Mouse (Mus musculus) MEL (cell line): Measurements from ENCODE around the gene Hdac1. TPM values are rescaled to one million over a fixed set of nuclear protein-coding genes. Genes with fewer than 3 reads are reported as not detected.
A peak's percentile ranks its signal among the peaks of the same experiment; 100 is the strongest.

Experiments
- DNase-seq: peaks from one replicate; pipeline ENCODE4 v3.0.0; 2011; ENCODE audit warnings: low read depth, low spot score
- H3K27ac ChIP-seq: 2 replicates; pipeline ENCODE4 v1.5.1; 2012; ENCODE audit warnings: low read depth, mild to moderate bottlenecking, control low read depth, low read length, moderate library complexity; ENCODE audit not compliant: control insufficient read depth
- H3K27me3 ChIP-seq, 2 experiments: fragments of 150-350 bp in 1 of 2; sonication (generic) in 1 of 2; 2 replicates each; pipeline ENCODE4 v1.6.1; 2012; ENCODE audit warnings: low read length in 2 of 2, mild to moderate bottlenecking in 2 of 2, improper control_type of control experiment in 1 of 2, moderate library complexity in 1 of 2; ENCODE audit not compliant: insufficient read depth in 2 of 2, control insufficient read depth in 1 of 2
- H3K36me3 ChIP-seq, 2 experiments: 2 replicates each; pipeline ENCODE4 v1.6.1; 2012 to 2014; ENCODE audit warnings: low read length in 2 of 2, improper control_type of control experiment in 1 of 2, inconsistent platforms in 1 of 2, mild to moderate bottlenecking in 1 of 2; ENCODE audit not compliant: insufficient read depth in 2 of 2, control insufficient read depth in 1 of 2
- H3K4me1 ChIP-seq, 2 experiments: fragments of 150-350 bp in 1 of 2; sonication (generic) in 1 of 2; 2 replicates each; pipeline ENCODE4 v1.6.1; 2012; ENCODE audit warnings: low read length in 2 of 2, improper control_type of control experiment in 1 of 2, mild to moderate bottlenecking in 1 of 2; ENCODE audit not compliant: insufficient read depth in 2 of 2, control insufficient read depth in 1 of 2
- H3K4me3 ChIP-seq, 2 experiments: fragments of 150-350 bp in 1 of 2; sonication (generic) in 1 of 2; 2 replicates each; pipeline ENCODE4 v1.5.1; 2012; ENCODE audit warnings: low read depth in 2 of 2, low read length in 2 of 2, mild to moderate bottlenecking in 2 of 2, moderate library complexity in 2 of 2, control low read depth in 1 of 2, improper control_type of control experiment in 1 of 2; ENCODE audit not compliant: control insufficient read depth in 1 of 2, insufficient read depth in 1 of 2
- H3K79me2 ChIP-seq: 2 replicates; pipeline ENCODE4 v1.6.1; 2012; ENCODE audit warnings: mild to moderate bottlenecking, low read length, moderate library complexity; ENCODE audit not compliant: control insufficient read depth, poor library complexity, insufficient read depth
- H3K9ac ChIP-seq: 2 replicates; pipeline ENCODE4 v1.6.1; 2012; ENCODE audit warnings: low read depth, mild to moderate bottlenecking, control low read depth, low read length, moderate library complexity; ENCODE audit not compliant: control insufficient read depth, poor library complexity, severe bottlenecking
- H3K9me3 ChIP-seq: fragments of 150-350 bp; sonication (generic); replicated peaks from 2 replicates; pipeline ENCODE4 v1.6.1; 2012; ENCODE audit warnings: mild to moderate bottlenecking, low read length, improper control_type of control experiment, moderate library complexity; ENCODE audit not compliant: insufficient read depth
- BHLHE40 ChIP-seq: IDR thresholded peaks from 2 replicates; pipeline ENCODE4 v1.6.1; 2012; ENCODE audit warnings: low read depth, mild to moderate bottlenecking, inconsistent platforms, low read length, improper control_type of control experiment, borderline replicate concordance
- CHD1 ChIP-seq: IDR thresholded peaks from 2 replicates; pipeline ENCODE4 v1.6.1; 2012; ENCODE audit warnings: low read depth, mild to moderate bottlenecking, inconsistent platforms, low read length, improper control_type of control experiment
- ELF1 ChIP-seq: IDR thresholded peaks from 2 replicates; pipeline ENCODE4 v1.6.1; 2014; ENCODE audit warnings: low read depth, mild to moderate bottlenecking, inconsistent platforms, low read length, improper control_type of control experiment, moderate library complexity
- ETS1 ChIP-seq: IDR thresholded peaks from 2 replicates; pipeline ENCODE4 v1.6.1; 2012; ENCODE audit warnings: low read depth, mild to moderate bottlenecking, inconsistent platforms, low read length, improper control_type of control experiment, moderate library complexity
- GATA1 ChIP-seq: IDR thresholded peaks from 2 replicates; pipeline ENCODE4 v1.6.1; 2011; ENCODE audit warnings: low read depth, low read length, improper control_type of control experiment
- HCFC1 ChIP-seq: IDR thresholded peaks from 2 replicates; pipeline ENCODE4 v1.6.1; 2012; ENCODE audit warnings: low read depth, mild to moderate bottlenecking, inconsistent platforms, low read length, improper control_type of control experiment, moderate library complexity
- MAX ChIP-seq: IDR thresholded peaks from 2 replicates; pipeline ENCODE4 v1.6.1; 2011; ENCODE audit warnings: low read length, improper control_type of control experiment
- MAZ ChIP-seq: IDR thresholded peaks from 2 replicates; pipeline ENCODE4 v1.6.1; 2012; ENCODE audit warnings: low read depth, mild to moderate bottlenecking, inconsistent platforms, low read length, improper control_type of control experiment
- MEF2A ChIP-seq: IDR thresholded peaks from 2 replicates; pipeline ENCODE4 v1.6.1; 2014; ENCODE audit warnings: low read depth, mild to moderate bottlenecking, inconsistent platforms, low read length, improper control_type of control experiment; ENCODE audit not compliant: poor library complexity, insufficient replicate concordance, severe bottlenecking; ENCODE audit errors: extremely low read depth
- MXI1 ChIP-seq: IDR thresholded peaks from 2 replicates; pipeline ENCODE4 v1.6.1; 2011; ENCODE audit warnings: mild to moderate bottlenecking, low read depth, low read length, improper control_type of control experiment
- MYC ChIP-seq: IDR thresholded peaks from 2 replicates; pipeline ENCODE4 v1.6.1; 2011; ENCODE audit warnings: low read depth, mild to moderate bottlenecking, low read length, improper control_type of control experiment, moderate library complexity
- NELFE ChIP-seq: IDR thresholded peaks from 2 replicates; pipeline ENCODE4 v1.6.1; 2011; ENCODE audit warnings: low read depth, low read length, improper control_type of control experiment
- NRF1 ChIP-seq: IDR thresholded peaks from 2 replicates; pipeline ENCODE4 v1.6.1; 2014; ENCODE audit warnings: low read depth, mild to moderate bottlenecking, inconsistent platforms, low read length, improper control_type of control experiment, moderate library complexity; ENCODE audit not compliant: poor library complexity, insufficient read depth, severe bottlenecking
- POLR2A ChIP-seq, 2 experiments: IDR thresholded peaks; 2 replicates each; pipeline ENCODE4 v1.6.1; 2011 to 2012; ENCODE audit warnings: low read length in 2 of 2, mild to moderate bottlenecking in 2 of 2, control low read depth in 1 of 2, improper control_type of control experiment in 1 of 2, low read depth in 1 of 2, moderate library complexity in 1 of 2; ENCODE audit not compliant: control insufficient read depth in 1 of 2, insufficient read depth in 1 of 2, poor library complexity in 1 of 2
- POLR2AphosphoS2 ChIP-seq: IDR thresholded peaks from 2 replicates; pipeline ENCODE4 v1.6.1; 2011; ENCODE audit warnings: low read length, improper control_type of control experiment
- RAD21 ChIP-seq: IDR thresholded peaks from 2 replicates; pipeline ENCODE4 v1.6.1; 2011; ENCODE audit warnings: mild to moderate bottlenecking, low read depth, low read length, improper control_type of control experiment
- SIN3A ChIP-seq: IDR thresholded peaks from 2 replicates; pipeline ENCODE4 v1.6.1; 2012; ENCODE audit warnings: low read length, improper control_type of control experiment, inconsistent platforms
- TBP ChIP-seq: IDR thresholded peaks from 2 replicates; pipeline ENCODE4 v1.8.0; 2011; ENCODE audit warnings: low read depth, low read length, improper control_type of control experiment
- TCF12 ChIP-seq: IDR thresholded peaks from 2 replicates; pipeline ENCODE4 v1.6.1; 2014; ENCODE audit warnings: low read depth, mild to moderate bottlenecking, inconsistent platforms, low read length, improper control_type of control experiment, moderate library complexity
- ZC3H11A ChIP-seq: IDR thresholded peaks from 2 replicates; pipeline ENCODE4 v1.6.1; 2012; ENCODE audit warnings: low read depth, mild to moderate bottlenecking, inconsistent platforms, low read length, improper control_type of control experiment
- ZMIZ1 ChIP-seq: IDR thresholded peaks from 2 replicates; pipeline ENCODE4 v1.6.1; 2012; ENCODE audit warnings: low read depth, mild to moderate bottlenecking, inconsistent platforms, low read length, improper control_type of control experiment, moderate library complexity
- ZNF384 ChIP-seq: IDR thresholded peaks from 2 replicates; pipeline ENCODE4 v1.6.1; 2012; ENCODE audit warnings: low read depth, mild to moderate bottlenecking, inconsistent platforms, low read length, improper control_type of control experiment
- polyA plus RNA-seq, 2 experiments: library from polyadenylated mRNA; stranded (reverse) in 1 of 2; unstranded in 1 of 2; fragments of >175 nt in 1 of 2; fragments of >200 nt in 1 of 2; gene quantifications; 2 replicates each; pipeline versions ENCODE4 v1.2.1 to v1.2.4; 2012; ENCODE audit warnings: low replicate concordance in 2 of 2, low read depth in 1 of 2; ENCODE audit not compliant: insufficient read length in 2 of 2, insufficient read depth in 1 of 2, missing spikeins in 1 of 2
- total RNA-seq: library from RNA; depleted of rRNA; stranded (reverse); fragments of 300-350 nt; gene quantifications from 2 replicates; pipeline ENCODE4 v1.2.3, GENCODE M21; 2012; rRNA removed

The Hdac1 gene
- 38.9 and 47.9 TPM in 2 replicates for total RNA-seq
- polyA plus RNA-seq = 100 to 1,000 TPM; 108 to 185 TPM

DNA sequence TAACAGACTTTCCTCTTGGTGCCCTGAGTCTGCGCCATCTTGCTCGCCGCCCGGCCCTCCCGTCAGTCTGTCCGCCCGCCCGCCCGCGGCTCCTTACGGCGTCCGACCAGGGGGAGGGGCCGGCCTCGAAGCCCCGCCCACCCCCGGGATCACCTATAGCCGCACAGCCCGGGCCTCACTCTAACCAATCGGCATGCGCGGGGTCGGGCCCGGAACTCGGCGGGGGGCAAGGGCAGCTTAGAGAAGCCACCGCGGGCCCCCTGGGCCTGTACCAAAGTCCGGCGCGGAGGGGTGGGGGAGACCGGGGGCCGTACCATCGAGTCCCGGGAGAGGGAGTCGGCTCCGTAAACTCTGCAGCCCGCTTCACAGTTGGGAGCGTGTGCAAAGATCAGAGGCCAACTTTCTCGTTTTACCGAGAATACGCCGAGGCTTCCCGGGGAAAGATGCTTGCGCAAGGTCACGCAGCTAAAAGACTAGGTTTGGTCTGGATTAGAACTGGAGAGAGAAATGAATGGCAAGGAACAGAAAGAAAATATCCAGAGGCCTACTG, at the start of gene Hdac1:
Gene Hdac1 (minus strand): TSS at position 122 of the 550 bp plus-strand sequence.
- Histone ChIP-seq H3K4me1 (peaks cover 5 to 20% of the 10 kb centered on the region in 2 experiments), H3K79me2 (peaks cover 30% of the 10 kb centered on the region), H3K27ac (peak within 1 kb of the TSS; percentile 97), H3K27me3 (no peaks in the 10 kb centered on the region), H3K9ac (peak within 1 kb of the TSS; percentile 95), H3K9me3 (no peaks in the 10 kb centered on the region), H3K36me3 (peaks cover 0 to 24% of the 10 kb centered on the region in 2 experiments; a peak in 3 of 4 replicates), H3K4me3 (peak within 1 kb of the TSS; percentile 89 to 93)
- TF ChIP-seq TBP (peak; percentile 44; the same call in 1 of the 2 replicates), MAX (no peak), BHLHE40 (0 out of 2 replicates have a peak, but pooled peaks have one; percentile 21), ZMIZ1 (peak; percentile 77), MEF2A (0 out of 2 replicates have a peak, but pooled peaks have one; percentile 56), MYC (no peak), ELF1 (peak; percentile 76), MXI1 (no peak), ZC3H11A (no peak), NRF1 (peak; percentile 71), SIN3A (peak; percentile 55; the same call in 1 of the 2 replicates), POLR2A (IDR thresholded peaks at IDR 0.05; ENCODE audit: control insufficient read depth in 1 of 2, insufficient read depth in 1 of 2, low read depth in 1 of 2, low read length in 2 of 2, poor library complexity in 1 of 2) (peak; percentile 7 to 78; a peak in 2 of 4 replicates), GATA1 (no peak), RAD21 (no peak), HCFC1 (peak; percentile 75), TCF12 (peak; percentile 23; the same call in 1 of the 2 replicates), ZNF384 (0 out of 2 replicates have a peak, but pooled peaks have one; percentile 34), ETS1 (peak; percentile 28; the same call in 1 of the 2 replicates), NELFE (peak; percentile 80), CHD1 (peak; percentile 99), POLR2AphosphoS2 (peak; percentile 71; the same call in 1 of the 2 replicates), MAZ (peak; percentile 82; the same call in 1 of the 2 replicates)
- peak; percentile 99 for DNase-seq
